Mouse (Mus musculus) embryonic fibroblast, embryonic 13.5 days (primary cell): Measurements from ENCODE around the gene Tmem243.

Experiments
- CTCF ChIP-seq: IDR thresholded peaks from 2 replicates; pipeline ENCODE4 v1.5.1; 2011; ENCODE audit warnings: mild to moderate bottlenecking, control low read depth, low read length, moderate library complexity, borderline replicate concordance; ENCODE audit not compliant: insufficient read depth
- POLR2A ChIP-seq: IDR thresholded peaks from 2 replicates; pipeline ENCODE4 v1.6.1; 2011; ENCODE audit warnings: low read depth, mild to moderate bottlenecking, control low read depth, low read length, moderate library complexity

- TF ChIP-seq CTCF = no peak
- no peak for TF ChIP-seq POLR2A
Observed at GRCm38 (mm10) chr5:9090493-9091106, 9.9 kb upstream of the Tmem243 start.
